Mouse (Mus musculus) sigmoid colon, adult 10 weeks (tissue): ENCODE measurements around the gene Phtf2. TPM values are rescaled to one million over a fixed set of nuclear protein-coding genes. Genes with fewer than 3 reads are reported as not detected.

Source experiments
- polyA plus RNA-seq: library from polyadenylated mRNA; stranded (reverse); fragments of 350-450 nt; fragmentation: Illumina TruSeq; extraction: RNeasy Lipid Tissue Mini Kit (QIAGEN cat#74804); gene quantifications from one replicate; pipeline ENCODE4 v1.2.3, GENCODE M21; 2014; ENCODE audit warnings: low read depth, low replicate concordance

Gene Phtf2
- 12.8 TPM for polyA plus RNA-seq

DNA sequence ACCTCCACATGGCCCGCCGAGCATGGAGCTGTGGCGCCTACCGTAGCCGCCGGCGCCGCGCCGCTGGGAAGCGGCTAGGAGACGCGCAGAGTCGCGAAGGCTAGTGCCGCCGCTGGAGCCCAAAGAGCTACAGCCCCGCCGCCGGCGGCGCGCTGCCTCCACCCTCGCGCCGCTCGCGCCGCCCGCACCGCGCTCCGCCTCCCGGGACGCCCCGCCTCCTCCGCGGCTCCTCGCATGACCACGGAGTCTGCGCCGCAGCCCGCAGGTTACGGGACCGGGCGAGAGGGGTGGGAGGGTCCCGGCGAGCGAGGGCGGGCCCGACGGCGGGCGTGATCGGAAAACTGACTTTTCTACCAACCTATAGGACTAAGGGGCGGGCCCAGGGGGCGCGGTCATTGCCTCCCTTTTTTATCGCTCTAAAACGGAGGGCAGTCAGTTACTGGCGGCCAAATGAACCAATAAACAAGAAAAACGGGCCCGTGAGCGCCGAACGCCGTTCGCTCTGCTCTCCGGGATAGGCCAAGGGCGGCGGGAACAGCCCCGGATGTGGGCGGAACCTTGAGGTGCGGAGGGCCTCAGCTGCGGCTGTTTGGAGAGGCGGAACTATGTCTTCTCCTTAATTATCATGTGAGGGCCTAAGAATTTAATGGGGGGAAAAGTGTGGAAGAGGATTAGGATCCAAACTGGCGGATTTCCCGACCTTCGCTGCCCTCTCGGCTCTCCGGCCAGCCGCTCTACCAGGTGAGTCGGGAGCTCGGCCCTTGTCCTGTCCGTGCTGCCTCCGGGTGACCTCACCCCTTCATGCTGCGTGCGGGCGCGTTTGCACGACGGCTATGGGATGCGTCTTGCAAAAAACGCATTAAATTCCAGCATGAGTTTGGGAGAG is at the start of gene Phtf2, which contains the start of gene Tmem60:
Phtf2 (minus strand) TSS at position 210 of the 886 bp plus-strand sequence.
Tmem60 (plus strand) TSS at position 277 of the 886 bp plus-strand sequence.

Other genes starting within 250 kb of the Phtf2 start
- gene Tmem60, start 67 bp upstream of the Phtf2 start, polyA plus RNA-seq: 37.9 TPM
- 65.7 TPM for gene Rsbn1l, start 74.3 kb upstream of the Phtf2 start, polyA plus RNA-seq
- 142 TPM for gene Ptpn12, start 173.8 kb upstream of the Phtf2 start, polyA plus RNA-seq